Mouse (Mus musculus) large intestine, adult 2 months (tissue): ENCODE results near the gene Fibin. TPM values are rescaled to one million over a fixed set of nuclear protein-coding genes. Genes with fewer than 3 reads are reported as not detected.

Source experiments
- DNase-seq: peaks from one replicate; pipeline ENCODE4 v3.0.0-alpha.2; 2012; ENCODE audit warnings: low read depth, low spot score
- WGBS: fragments of 180-500 bp; shearing (Covaris S2); methylation state at CpG from one replicate; pipeline ENCODE4 v1.1.7; 2018; 5-methylcytosine and 5-hydroxymethylcytosine counted together
- polyA plus RNA-seq: library from polyadenylated mRNA; depleted of rRNA; stranded (reverse); fragments of >200 nt; gene quantifications from 2 replicates; pipeline ENCODE4 v1.2.3, GENCODE M21; 2012; rRNA removed

The Fibin gene
- 2.3 and 2.5 TPM in 2 replicates for polyA plus RNA-seq

DNA sequence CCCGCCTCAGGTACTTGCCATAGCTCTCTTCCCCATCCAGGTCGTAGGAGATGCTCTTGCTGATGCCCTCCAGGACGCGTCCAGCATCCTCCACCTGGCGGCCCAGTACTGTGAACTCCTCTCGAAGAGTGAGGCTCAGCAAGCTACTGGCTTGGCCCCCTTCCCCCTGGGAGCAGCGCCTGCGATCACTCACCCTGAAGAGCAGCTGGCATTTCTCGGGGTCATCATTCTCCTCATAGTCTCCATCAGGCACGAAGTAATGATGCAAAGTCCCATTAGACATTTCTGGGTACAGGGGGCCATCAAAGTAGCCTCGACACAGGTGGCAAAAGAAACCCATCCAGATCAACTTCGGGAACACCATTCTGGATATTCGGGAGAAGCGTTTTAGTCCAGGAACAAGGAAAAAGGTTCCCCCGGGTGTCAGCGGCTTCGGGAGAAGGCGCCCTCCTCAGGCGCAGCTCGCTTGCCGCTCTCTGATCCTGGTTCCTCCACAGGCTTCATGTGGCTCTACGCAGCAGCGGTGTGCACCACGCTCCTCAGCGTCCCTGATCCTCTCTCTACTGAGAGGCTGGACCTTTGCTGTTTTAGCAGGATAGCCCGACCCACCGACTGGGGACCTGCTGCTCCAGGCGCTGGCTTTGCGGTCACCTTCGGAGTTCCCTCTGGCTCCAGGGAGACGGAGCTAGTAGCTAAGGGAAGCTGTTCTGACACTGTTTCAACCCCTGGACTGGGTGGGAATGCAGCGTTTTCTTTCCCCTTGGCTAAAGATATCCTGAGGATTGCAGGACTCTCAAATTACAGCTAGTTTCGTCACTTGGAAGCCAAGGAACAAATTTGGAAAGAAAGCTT is at the start of gene Fibin:
Gene Fibin, minus strand, starts transcription at position 752 of the 852 bp plus-strand sequence.
- no peak for DNase-seq
- WGBS = 3% methylated on average over 33 of the region's 33 CpGs

GRCm38 (mm10) chr2:110411428-110411827 is 48.4 kb upstream of the Fibin start:
- DNase-seq = no peak
- 78% methylated on average over 3 of the region's 3 CpGs for WGBS

DNA sequence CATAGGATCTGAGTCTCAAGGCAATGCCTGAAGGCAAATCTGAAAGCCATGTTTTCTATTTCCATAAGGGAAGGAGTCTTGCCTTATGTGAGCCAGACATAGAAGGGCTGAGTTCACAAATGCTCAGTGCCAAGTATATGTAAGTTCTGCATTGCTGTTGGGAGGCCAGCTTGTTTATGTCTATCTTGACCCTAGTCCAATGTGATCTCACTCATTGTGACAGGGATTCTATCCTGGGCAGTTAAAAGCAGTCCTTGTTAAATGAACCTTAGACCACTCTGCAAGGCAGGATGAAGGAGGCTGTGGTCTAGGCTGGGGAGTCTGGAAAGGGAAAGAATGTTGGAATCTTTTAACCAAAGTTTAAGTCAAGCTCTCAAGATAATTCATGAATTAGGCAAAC is 45.8 kb upstream of the Fibin start:
- DNase-seq = no peak

DNA sequence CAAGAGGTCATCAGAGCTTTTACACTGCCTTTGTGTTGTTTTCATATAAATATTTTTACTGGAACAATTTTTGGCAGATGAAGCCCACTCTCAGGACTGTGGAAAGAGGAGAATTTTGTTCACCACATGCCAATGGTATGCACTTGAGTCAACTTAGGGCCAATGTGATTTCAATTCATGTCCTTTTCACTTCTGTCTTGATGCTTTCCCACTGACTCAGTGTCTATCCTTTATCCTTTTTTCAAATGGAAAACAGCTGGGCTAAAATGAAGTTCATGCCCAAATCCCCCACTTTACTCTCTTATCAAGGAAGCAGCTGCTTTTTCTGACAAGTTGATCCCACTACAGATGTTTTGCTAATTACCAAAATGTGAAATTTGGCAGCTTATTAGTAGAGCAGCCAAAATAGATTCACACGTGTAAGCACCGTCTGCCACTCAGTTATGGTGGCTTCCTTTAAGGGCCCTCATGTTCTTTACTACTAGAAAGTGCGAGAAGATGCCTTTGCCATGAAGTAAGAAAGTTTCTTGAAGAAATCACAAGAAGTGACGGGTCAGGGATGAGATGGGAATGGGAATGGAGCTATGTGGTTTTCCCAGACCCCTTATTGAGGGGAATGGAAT is 29.8 kb upstream of the Fibin start:
- 69% methylated on average over 4 of the region's 4 CpGs for WGBS
- DNase-seq = no peak

GRCm38 (mm10) chr2:110390736-110391409 is 27.9 kb upstream of the Fibin start:
- no peak for DNase-seq
- 61% methylated on average over 5 of the region's 5 CpGs for WGBS

GRCm38 (mm10) chr2:110379811-110380210 is 16.8 kb upstream of the Fibin start:
- WGBS = 88% methylated on average over 2 of the region's 2 CpGs
- no peak for DNase-seq

- 93% methylated on average over 1 of the region's 1 CpGs for whole genome bisulfite sequencing
These were observed 13.7 kb upstream of the Fibin start for GRCm38 (mm10) chr2:110376660-110377059.

DNA sequence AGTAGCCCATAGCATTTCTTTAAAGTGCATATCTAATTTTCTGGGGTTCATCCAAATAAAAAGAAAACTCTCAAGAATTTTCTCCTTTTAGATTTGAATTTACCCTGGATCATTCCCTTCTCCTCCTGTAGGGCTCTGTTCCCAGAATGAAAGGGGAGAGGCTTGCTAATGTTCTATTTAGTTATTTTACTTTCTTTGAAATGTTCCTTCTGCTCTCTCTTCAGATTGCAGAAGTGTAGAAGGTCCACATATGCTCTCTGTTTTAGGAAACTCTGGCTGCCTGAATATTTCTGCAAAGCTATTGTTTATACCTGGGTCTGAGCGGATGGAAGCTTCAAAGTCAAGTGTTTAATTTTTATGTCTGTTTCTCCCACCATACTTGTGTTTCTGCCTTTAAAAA is 12.5 kb upstream of the Fibin start:
- DNase-seq = no peak
- 87% methylated on average over 1 of the region's 1 CpGs for WGBS

More at GRCm38 (mm10) chr2:110376660-110377059, 13.7 kb upstream of the Fibin start:
- no peak for DNase-seq

DNA sequence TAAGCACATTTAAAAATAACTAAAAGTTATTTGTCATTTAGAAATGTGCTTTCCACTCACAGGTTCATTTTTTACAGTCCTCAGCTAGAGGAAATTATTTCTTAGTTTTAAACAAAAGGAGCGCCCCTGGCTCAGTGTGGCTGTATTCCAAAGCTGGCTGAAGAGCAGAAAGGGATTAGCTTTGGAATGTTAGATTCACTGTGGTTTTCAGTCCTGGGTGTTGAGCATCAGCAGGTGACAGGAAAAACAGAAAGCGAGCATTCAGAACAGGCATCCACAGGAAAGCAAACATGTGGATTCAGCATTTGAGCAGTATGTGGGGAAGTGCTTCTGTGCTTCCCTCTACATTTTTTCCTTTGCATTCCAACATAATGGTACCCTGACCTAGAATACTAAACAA is 10.2 kb upstream of the Fibin start:
- no peak for DNase-seq
- 68% methylated on average over 2 of the region's 2 CpGs for WGBS

DNA sequence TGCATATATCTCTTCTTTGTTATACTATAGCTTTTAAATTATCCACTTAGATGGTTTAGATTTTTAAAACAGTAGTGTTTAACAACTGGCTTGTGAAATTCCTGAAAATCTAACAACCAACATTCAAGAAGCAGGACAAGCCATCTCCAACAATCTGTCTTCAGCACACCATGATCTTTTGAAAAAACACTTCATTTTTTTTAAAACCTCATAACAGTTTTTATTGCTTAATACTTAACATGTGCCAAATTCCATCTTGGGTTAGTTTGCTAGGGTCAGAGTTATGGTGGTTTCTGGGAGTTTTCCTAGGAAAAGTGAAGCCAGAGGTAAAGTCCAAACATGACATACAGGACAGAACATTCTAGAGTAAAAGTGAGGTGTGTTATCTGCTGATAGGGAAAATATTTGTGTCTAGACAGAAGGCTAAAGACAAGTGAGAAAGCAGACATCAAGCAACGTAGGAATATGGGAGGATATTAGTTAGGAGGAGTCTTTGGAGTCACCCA is 4.5 kb upstream of the Fibin start:
- no peak for DNase-seq
- 57% methylated on average over 1 of the region's 1 CpGs for WGBS

GRCm38 (mm10) chr2:110365401-110365800 is 2.4 kb upstream of the Fibin start:
- DNase-seq = no peak

GRCm38 (mm10) chr2:110363855-110364254 is 872 bp upstream of the Fibin start:
- 73% methylated on average over 3 of the region's 3 CpGs for WGBS
- no peak for DNase-seq

DNA sequence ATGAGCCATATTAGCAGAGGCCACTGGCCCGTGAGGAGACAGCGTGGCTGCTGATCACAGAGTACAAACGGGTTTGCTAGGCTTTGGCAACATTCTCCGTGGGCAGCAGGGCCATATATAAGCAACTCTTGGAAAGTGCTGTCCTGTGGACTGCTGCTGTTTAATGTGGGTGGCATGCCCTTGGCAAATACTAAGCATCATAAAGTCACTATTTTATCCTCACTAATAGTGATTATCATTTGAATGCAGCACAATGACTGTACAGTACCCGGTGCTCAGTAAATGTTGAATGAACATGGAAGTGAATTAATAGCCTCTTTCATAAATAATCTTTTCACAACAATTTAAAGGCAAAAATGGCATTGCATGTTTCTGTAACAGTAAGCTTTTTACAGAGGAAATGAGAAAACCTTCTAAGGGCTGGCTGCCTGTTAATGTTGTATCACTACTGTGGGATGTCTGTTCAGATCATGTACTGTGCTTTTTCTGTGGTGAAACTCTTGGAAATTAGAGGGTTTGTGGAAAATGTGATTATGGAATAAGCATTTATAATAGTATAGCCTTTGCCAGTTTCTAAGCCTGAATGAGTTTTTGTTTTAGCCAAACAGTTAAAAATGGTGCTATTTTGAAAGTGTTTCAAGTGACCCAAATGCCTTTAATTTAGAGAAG is 9.5 kb downstream of the Fibin start:
- no peak for DNase-seq
- 74% methylated on average over 5 of the region's 5 CpGs for WGBS

DNA sequence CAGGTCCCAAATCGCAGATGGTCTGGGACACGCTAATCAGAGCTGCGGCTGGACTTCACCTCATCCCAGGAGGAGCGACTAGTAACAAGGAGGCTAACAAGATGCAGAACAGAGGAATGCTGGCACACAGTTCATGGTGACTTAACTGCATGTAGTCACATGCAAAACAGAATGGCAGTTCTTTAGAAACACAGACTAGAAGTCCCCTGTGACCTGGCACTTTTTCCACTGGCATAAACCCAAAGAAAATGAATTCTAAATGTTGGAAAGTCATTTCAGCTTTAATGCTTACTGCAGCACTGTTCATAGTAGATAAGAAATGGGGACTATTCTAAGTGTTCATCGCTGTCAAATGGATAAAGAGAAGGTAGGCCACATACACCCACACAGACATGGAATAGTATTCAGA is 11.1 kb downstream of the Fibin start:
- DNase-seq = no peak
- WGBS = 58% methylated on average over 5 of the region's 5 CpGs

GRCm38 (mm10) chr2:110351406-110351805 is 11.6 kb downstream of the Fibin start:
- DNase-seq = no peak
- 23% methylated on average over 1 of the region's 1 CpGs for WGBS

DNA sequence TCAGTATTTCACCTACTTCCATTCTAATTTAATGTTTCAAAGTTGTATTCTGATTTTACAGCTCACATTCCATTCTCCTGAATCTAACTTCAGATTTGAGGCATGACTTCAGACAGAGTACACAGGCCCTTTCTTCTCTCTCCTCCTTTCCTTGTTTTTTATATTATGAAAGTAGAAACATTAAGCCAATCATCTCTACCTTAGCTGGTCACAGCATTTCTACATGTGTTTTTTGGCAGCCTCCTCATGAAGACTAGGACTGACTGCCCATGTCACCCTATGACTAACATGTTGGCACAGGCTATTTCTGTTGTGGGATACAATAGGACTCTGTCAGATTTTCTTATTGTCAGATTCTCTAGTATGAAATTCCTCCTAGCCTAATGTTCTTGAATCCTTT is 34.0 kb downstream of the Fibin start:
- no peak for DNase-seq

DNA sequence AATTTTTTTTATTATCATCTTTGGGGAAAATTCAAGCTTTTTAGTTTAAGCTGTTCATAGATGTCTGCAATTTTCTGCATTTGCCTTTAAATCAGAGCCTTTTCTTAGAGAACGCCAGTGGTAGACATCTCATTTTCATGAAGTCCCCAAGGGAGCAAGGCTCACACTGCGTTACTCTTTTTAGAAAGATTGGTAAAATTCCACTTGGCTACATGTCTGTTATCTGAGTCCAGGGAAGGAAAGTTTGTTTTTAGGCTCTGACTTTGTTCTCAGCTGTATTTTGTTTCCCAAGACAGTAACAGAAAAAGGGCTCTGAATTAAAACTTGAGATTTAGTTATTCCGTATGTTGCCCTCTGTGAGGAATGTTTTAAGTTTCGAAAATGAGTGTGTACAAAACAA is 43.0 kb downstream of the Fibin start:
- DNase-seq = no peak
- 83% methylated on average over 4 of the region's 4 CpGs for WGBS

- WGBS = 33% methylated on average over 1 of the region's 1 CpGs
- DNase-seq = no peak
These were observed 43.7 kb downstream of the Fibin start for GRCm38 (mm10) chr2:110319266-110319665.

GRCm38 (mm10) chr2:110318719-110319118 is 44.3 kb downstream of the Fibin start:
- DNase-seq = no peak

More at GRCm38 (mm10) chr2:110318719-110319118, 44.3 kb downstream of the Fibin start:
- WGBS = 90% methylated on average over 1 of the region's 1 CpGs
